Mouse (Mus musculus) large intestine, adult 2 months (tissue): ENCODE data around the gene Mical3. TPM values are rescaled to one million over a fixed set of nuclear protein-coding genes. Genes with fewer than 3 reads are reported as not detected.

Experiments used
- DNase-seq: peaks from one replicate; pipeline ENCODE4 v3.0.0-alpha.2; 2012; ENCODE audit warnings: low read depth, low spot score
- WGBS: fragments of 180-500 bp; shearing (Covaris S2); methylation state at CpG from one replicate; pipeline ENCODE4 v1.1.7; 2018; 5-methylcytosine and 5-hydroxymethylcytosine counted together
- polyA plus RNA-seq: library from polyadenylated mRNA; depleted of rRNA; stranded (reverse); fragments of >200 nt; gene quantifications from 2 replicates; pipeline ENCODE4 v1.2.3, GENCODE M21; 2012

Mical3 gene
- polyA plus RNA-seq, 1 experiment: 8.1 TPM

DNA sequence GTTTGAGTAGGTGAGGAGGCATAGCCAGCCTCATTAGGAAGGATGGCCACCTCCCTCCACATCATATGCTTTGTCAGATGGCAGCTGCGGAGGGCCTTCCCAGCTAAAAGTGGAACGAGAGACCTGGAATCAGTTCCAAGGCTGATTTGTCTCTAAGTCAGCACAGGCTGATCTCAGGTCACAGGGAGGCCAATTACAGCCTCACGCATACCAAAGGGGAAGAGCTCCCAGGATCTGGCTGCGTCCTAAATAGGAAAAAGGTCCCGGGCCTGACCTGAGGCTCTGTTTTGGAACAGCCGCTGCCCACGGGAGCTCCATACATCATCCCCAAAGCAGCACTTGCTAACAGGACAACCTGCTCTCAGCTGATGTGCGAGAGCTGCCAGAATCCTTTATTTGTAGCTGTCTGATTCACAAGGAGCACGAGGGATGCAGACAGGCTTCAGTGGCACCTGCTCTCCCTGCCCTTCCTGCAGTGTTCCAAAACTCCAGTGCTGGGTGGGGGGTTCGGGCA is 143.2 kb downstream of the Mical3 start:
- DNase-seq: no peak
- 63% methylated on average over 10 of the region's 10 CpGs for WGBS

DNA sequence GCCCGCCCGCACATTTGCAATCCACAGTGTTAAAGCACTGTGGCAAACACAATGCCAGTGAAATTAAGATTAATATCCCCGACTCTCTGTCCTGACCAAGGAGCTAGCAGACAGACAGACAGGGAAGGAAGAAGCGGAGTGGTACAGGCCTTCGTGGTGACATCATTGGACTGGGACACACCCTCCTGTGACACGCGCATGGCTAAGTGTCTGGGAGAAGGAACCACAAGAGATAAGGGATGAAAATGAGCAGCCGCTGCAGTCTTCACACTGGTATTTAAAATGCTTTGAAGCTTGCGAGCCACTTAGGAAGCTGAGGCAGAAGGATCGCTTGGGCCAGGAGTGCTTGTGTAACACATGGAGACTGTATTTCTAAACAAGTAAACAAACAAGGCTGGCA is 143.6 kb downstream of the Mical3 start:
- WGBS: 73% methylated on average over 10 of the region's 10 CpGs
- DNase-seq: no peak

DNA sequence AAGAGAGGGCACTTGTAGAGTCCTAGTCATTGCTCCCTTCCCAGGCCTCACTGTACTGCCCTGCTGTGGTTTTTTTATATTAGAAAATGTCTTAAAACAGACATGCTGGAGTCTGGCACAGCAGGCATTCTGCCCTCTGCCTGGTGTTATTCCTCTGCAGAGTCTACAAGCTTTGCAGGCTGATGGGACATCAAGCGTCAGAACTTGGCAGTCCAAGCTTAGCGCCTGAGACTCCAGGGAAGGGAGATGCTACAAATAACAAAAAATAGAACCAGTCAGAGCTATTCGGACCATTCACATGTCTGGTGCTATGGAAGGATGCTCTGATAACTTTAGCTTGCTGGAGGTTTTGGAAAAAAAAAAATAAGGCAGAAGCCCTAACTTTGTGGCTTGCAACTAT is 144.6 kb downstream of the Mical3 start:
- WGBS: 92% methylated on average over 3 of the region's 3 CpGs
- no peak for DNase-seq

DNA sequence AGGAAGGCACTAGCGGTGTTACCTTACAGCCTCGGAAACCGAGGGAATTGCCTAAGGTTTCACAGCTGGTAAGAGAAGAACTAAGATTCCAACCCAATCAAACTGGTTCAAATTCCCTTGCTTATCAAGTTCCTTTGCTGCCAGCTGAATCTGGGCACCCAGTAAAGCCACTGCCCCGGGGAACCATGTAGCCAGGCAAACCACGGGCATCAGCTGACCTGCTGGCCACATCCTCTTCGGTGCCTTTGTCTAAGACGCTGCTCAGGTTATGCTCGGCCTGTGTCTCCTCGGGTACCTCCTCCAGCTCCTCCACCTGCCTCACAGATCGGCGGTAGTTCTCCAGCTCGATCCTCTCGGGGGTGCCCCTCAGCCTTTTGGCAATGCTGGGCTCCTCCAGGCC is 148.5 kb downstream of the Mical3 start:
- 90% methylated on average over 13 of the region's 13 CpGs for WGBS
- DNase-seq: no peak

DNA sequence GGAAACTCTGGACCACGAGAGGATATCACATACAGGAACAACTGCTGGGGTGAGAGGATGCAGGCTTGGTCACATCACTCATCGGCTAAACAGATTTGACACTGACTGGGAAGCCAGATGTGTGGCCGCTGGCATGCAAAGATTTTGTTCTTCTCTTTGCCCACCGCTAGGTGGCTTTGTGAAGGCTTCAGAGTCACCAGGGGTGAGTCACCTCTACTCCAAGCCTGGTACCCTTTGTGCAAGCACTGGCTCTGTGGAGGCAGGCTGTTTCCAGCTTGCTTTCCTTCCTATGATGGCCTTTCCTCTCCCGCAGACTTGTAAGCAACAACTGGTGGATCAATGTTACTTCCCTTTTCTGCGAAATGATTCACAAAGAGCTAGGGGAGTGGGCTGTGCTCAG is 149.3 kb downstream of the Mical3 start:
- WGBS: 74% methylated on average over 6 of the region's 6 CpGs
- no peak for DNase-seq

DNA sequence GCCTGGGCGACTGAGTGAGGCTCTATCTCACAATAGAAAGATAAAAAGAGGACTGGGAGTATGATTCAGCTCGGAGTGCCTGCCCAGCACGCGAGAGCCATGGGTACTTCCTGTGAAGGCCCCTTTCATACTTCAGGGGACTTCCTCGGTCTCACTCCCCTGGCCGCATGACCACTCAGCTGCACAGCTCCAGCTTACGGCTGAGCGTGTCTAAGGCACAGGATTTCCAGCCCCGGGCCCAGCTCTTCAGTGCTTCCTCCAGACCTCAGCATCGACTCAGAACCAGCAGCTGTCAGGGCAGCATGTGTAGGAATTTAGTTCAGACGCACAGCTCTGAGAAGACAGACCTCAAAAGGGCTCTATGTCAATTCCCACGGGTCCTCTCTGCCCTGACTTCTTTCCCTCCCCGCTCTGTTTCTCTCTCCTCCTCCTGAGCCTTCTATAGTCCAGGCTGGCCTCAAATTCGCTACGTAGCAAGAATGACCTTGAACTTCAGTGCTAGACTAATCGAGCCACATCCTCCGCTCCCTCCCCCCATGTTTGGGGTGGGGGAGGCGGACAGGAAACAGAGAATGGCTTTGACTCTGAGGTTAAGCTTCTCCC is 152.7 kb downstream of the Mical3 start:
- no peak for DNase-seq
- WGBS: 63% methylated on average over 18 of the region's 18 CpGs

DNA sequence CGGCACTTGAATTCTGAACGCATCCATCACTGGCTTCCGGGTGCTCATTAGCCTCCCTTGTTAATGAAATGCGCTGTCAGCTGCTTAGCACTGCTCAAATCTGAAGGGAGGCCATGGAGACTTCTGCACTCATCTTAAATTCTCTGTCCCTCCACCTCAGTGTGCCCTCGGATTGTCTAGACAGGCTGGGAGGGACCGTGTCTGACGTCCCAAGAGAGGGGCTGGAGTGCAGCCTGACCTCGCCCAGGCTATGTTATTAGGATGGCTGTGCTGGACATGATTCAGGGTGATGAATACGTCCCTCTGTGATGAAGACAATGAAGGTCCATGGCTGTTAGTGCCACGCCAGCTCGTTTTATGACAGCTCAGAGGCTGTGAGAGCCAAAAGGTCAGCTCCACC is 153.8 kb downstream of the Mical3 start:
- DNase-seq: no peak
- WGBS: 63% methylated on average over 11 of the region's 11 CpGs

DNA sequence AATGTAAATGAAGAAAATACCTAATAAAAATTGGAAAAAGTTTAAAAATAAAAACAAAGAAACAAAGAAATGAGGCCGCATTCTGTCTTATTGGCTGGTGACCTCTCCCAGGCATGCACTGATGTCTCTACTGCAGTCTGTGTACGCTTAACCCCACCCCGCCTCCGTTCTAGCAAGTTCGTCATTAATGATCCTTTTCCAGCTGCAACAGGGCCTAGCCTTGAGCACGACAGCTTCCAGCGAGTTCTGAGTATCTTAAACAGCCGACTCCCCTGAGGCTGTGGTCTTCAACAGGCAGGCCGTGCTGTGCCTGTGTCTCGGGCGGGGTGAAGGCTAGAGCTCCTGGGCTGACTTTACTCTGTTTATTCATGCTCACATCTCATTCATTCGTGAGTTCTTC is 154.7 kb downstream of the Mical3 start:
- DNase-seq: no peak
- WGBS: 76% methylated on average over 12 of the region's 12 CpGs

DNA sequence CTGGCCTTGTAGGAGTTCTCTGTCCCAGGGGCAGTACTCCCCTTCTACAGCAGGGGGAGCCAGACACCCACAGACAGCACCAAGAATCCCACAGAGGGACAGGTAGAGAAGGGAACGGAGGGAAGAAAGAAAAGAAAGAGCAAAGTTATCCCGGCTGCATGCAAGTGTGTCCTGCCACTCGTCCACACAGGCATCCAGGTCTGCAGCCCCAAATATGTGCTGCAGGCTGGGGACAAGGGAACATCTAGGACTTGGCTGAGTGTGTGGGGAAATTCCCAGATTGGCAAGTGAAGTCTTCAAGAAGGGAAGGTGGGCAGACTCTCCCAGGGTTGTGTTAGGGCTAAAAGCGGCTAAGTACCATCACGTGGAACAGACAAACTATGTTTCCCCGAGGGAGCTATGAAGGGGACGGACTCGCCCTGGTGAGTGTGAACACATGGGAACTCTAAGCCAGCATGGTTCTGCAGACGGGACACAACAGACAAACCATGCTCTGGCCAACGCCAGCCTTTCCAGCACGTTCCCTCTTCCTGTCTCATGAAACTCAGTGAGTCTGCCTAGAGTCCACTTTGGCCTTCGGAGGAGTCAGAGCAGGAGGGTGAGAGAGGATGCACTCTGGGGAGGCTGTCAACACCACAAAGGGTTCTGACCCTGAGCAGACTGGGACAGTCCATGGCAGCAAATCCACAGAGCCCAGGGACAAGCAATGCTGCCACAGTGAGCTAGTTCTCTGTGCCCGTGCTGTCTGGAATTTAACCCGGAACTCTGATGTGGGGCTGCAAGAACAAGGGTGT is 158.8 kb downstream of the Mical3 start:
- DNase-seq: peak; percentile 61
- 54% methylated on average over 14 of the region's 14 CpGs for WGBS

DNA sequence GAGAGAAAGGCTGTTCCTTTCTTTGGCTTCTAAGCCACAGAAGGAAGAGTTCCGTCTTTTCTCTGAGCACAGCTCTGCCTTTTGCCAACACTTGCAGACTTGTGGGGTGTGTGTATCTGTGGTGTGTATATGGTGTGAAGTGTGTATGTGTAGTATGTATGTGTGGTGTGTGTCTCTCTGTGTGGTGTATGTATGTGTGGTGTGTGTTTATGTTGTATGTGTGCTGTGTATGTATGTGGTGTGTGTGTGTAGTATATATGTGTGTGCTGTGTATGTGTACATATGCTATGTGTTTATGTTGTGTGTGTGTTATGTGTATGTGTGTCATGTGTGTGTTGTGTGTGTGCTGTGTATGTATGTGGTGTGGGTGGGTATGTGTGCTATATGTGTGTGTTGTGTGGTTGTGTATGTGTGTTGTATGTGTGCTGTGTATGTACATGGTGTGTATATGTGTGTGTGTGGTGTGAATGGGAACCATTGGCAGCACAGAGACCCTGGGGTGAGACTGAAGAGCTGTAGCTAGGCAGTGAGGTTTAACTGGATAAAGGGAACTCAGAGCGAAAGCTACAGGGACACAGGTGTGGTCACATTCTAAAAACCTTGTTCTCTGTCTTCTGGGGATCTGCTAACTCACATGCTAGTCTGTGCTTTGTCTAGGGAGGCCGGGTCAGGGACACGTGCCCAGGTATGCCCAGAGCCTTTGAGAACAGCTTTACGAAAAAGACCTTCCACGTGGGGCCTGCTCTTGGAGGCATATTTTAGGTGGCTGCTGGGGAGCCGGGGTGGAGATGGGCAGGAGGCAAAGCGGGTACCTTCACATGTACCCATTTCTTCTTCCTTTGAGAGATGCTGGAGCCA is 159.6 kb downstream of the Mical3 start:
- no peak for DNase-seq
- WGBS: 71% methylated on average over 8 of the region's 8 CpGs

DNA sequence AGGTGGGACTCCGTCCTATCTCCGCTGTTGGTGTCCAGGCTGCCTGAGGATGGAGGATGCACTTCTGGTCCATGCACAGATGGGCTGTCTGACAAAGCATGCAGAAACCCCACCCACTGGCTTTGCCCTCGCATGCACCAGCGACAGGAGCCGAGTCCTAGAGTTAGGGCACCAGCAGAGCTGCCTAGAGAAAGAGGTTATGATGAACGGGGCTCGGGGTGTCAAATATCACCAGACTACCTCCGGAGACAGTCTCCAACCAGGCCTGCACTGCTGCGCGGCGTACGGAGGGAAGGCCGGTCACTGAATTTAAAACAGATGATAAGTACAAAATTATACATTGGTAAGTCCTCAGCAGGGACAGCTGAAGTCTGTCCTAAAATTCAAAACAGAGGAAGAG is 165.0 kb downstream of the Mical3 start:
- 81% methylated on average over 13 of the region's 13 CpGs for WGBS
- DNase-seq: no peak

DNA sequence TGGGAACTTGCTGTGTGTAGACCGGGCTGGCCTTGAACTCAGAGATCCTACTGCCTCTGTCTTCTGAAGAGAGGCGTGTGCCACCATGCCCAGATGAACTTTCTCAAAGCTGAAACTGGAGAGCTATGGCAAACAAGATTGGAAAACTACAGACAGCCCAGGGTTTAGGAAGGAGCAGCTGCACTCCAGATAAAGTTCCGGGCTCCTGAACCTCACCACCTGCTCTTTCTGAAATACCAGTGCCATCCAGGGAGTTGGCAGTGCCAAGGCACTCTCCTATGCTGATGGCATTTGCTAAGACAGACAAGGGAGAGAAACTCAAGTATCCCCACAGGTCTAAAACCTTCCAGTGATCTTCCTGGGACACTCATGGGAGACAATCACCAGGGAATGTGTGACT is 166.6 kb downstream of the Mical3 start:
- 89% methylated on average over 3 of the region's 3 CpGs for WGBS

DNA sequence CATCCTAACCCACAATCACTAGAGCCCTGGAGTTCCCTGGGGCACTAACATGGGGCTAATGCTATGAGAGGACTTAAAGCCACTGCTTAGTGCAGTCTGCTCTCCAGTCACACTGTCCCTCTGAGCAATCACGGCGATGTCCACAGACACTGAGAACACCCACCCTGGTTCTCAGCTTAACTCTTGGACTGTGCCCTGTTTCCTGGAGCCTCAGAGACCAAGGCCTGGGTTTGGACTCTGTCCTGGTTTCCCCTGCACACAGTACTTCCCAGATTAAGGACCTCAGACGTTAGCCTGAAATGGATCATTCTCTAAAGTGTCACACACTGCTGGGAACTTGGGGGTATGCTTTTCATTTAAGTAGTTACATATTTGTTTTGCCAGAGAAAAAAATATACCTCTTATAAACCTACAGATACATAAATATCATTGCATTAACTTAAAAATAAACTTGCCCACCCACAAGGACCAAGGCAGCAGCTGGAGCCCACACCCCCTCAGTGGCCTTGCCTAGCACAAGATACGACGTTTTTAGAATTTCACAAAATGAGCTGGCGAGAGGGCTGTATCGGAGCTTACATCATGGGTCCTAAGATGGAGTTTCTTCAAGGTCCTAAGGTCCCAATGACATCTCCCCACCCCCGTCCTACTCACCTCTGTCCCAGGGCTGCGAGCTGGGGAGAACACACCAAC is 170.3 kb downstream of the Mical3 start:
- WGBS: 87% methylated on average over 9 of the region's 9 CpGs
- DNase-seq: no peak

More for the DNA sequence above, 166.6 kb downstream of the Mical3 start:
- no peak for DNase-seq

DNA sequence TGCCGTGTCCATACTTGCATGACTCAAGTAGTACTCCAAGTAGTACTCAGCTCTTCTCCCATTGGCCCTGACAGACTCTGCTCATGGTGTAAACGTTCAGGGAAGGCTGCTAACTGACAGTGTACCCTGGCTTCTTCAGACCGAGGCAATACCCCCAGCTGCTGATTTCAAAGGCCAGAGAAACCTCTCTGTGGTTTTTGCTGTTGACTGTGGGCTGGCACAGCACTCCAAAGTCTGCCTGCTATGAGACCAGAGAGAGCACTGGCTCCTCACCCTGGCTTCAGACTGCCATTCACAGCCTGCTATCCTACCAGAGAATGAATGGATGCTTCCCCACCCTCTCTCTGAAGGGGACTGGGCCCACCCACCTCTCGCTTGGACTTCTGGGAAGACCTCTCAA is 173.5 kb downstream of the Mical3 start:
- no peak for DNase-seq
- WGBS: 73% methylated on average over 4 of the region's 4 CpGs

DNA sequence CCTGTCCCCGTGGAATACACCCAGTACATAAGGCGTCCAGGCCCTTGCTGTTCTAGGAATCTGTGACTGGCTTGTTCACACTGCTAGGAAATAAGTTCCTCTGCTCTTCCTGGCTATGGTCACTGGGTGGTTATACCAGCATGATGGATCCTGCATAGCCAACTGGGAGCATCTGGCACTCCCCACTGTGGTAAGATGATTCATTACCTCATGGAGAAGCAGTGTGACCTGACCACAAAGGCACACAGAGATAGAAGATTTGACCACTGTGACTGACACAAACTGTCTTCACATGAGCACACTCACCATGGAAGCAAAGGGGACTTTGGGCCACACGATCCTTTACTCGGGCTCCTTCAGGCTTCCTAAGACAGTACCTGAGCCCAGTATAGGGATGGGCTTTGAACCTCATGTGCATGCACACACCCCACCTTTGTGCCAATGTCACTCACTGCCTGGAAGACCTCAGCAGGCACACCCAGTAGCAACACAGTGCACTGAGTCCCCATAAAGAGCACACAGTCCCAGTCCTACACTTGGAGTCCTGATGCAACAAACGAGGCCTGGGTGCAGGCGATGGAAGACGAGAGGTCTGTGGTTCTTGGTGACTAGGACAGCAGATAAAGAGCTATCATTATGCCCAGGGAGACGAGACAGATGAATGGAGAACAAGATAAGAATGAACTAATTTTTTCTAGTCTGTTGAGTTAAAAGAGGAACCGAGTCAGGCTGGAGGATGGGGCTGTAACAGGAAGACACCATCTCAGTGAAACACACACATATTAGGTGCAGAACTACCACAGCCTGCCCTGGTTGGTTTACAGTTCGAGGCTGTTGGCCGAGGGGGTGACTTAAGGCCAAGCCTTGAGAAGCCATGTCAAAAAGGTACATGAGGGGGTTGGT is 174.3 kb downstream of the Mical3 start:
- 87% methylated on average over 11 of the region's 11 CpGs for WGBS
- no peak for DNase-seq

DNA sequence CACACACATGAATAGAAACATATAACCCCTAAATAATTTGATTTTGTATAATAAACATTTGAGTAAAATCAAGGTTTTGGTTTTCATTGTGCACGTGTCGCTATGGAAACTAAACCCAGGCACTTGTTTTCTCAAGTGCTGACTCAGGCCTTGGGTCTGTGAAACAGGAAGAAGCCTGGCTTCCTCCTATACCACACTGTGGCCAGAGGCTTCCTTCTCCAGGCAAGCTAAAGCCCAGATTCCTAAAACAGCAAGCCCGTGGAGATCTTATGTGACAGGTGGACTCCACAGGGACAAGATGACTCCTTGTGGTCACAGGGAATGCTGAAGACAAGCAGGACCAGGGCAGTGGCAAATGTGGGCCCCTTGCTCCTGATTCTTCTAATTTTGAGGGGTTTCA is 175.6 kb downstream of the Mical3 start:
- WGBS: 49% methylated on average over 3 of the region's 3 CpGs
- no peak for DNase-seq

DNA sequence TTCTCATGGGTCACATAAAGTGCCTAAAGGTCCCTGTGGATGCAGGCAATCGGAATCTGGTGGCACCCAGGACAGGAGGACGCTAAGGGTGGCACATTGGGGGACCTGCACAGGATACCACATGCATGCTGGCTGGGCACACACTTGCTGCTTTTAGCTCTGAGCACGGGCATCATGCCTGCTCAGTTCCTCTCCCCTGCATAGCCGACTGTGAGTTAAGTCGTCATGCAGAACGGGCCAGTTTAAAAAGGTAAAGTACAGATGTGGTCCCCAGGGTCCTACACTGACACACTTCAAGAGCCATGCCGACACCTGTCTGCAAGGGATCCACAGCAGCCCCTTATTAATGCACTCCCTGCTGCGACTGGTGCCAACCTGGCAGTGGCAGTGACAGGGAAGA is 176.6 kb downstream of the Mical3 start:
- 80% methylated on average over 8 of the region's 8 CpGs for WGBS
- DNase-seq: no peak

DNA sequence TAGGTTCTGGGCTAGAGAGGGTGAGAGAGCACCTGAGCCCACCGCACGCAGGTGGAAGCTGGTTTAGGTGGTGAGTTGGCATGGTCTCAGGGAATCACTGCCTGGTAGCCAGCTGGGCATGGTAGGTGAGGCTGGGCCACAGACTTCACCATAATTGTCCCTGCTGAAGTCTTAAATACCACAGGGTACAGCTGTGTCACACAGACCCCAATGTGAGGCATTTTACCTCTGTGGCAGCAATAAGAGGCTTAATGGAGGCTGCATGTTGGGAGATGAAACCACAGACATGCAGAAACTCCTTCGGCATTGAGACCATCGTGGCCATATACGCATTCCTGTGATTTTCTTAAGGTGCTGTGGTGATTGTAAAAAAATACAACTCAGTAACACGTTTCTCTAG is 178.3 kb downstream of the Mical3 start:
- DNase-seq: no peak
- WGBS: 96% methylated on average over 6 of the region's 6 CpGs

DNA sequence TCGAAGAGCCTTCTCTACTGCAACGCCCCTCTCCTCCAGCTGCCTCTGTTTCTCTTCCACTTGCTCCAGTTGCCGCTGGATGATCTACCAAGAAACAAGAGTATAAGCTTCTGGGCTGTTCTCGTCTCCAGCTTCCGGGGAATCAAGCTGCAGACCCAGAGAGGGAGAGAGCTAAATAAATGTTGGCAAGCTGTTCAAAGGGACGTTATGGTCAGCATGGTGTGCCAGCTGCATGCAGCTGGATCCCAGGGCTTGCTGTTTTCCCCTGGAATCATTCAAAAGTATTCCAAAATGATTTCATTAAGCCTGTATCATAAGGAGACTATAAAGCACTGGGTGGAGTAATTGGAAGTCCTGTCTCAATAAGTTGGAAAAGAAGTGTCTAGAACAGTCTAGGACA is 179.5 kb downstream of the Mical3 start:
- WGBS: 80% methylated on average over 6 of the region's 6 CpGs
- DNase-seq: no peak
